Mouse (Mus musculus) stomach, embryonic 14.5 days (tissue): Measurements from ENCODE around the gene Nup93. TPM values are rescaled to one million over a fixed set of nuclear protein-coding genes. Genes with fewer than 3 reads are reported as not detected.

Experiments
- ATAC-seq: fragments of 200-750 bp; cut with Nextera tagmentation; 2 replicates; pipeline ENCODE4 v1.8.0; 2017; ENCODE audit warnings: low read depth, moderate TSS enrichment; ENCODE audit not compliant: insufficient number of reproducible peaks, insufficient read depth, low FRiP score
- H3K27ac ChIP-seq: fragments of 300-500 bp; sonication (generic); 2 replicates; pipeline ENCODE4 v1.5.1; 2014; ENCODE audit warnings: mild to moderate bottlenecking, low read length, moderate library complexity, mixed read lengths
- H3K27me3 ChIP-seq: fragments of 300-500 bp; sonication (generic); 2 replicates; pipeline ENCODE4 v1.6.1; 2014; ENCODE audit warnings: low read length, control low read depth, mixed read lengths; ENCODE audit not compliant: control insufficient read depth, insufficient read depth
- H3K36me3 ChIP-seq: fragments of 300-500 bp; sonication (generic); 2 replicates; pipeline ENCODE4 v1.6.1; 2014; ENCODE audit warnings: mild to moderate bottlenecking, control low read depth, low read length, moderate library complexity, mixed read lengths; ENCODE audit not compliant: control insufficient read depth, insufficient read depth
- H3K4me1 ChIP-seq: fragments of 300-500 bp; sonication (generic); 2 replicates; pipeline ENCODE4 v1.6.1; 2014; ENCODE audit warnings: low read length, control low read depth, mixed read lengths; ENCODE audit not compliant: control insufficient read depth, insufficient read depth
- H3K4me2 ChIP-seq: fragments of 300-500 bp; sonication (generic); replicated peaks from 2 replicates; pipeline ENCODE4 v1.6.1; 2014; ENCODE audit warnings: low read depth, low read length, control low read depth
- H3K4me3 ChIP-seq: fragments of 300-500 bp; sonication (generic); 2 replicates; pipeline ENCODE4 v1.5.1; 2014; ENCODE audit warnings: low read depth, low read length, control low read depth
- H3K9ac ChIP-seq: fragments of 300-500 bp; sonication (generic); replicated peaks from 2 replicates; pipeline ENCODE4 v1.6.1; 2014; ENCODE audit warnings: low read depth, mild to moderate bottlenecking, control low read depth, low read length, moderate library complexity, mixed read lengths
- H3K9me3 ChIP-seq: fragments of 300-500 bp; sonication (generic); 2 replicates; pipeline ENCODE4 v1.6.1; 2016; ENCODE audit warnings: low read depth, low read length, control low read depth; ENCODE audit not compliant: control insufficient read depth
- WGBS: fragments of 180-500 bp; shearing (Covaris S2); extraction: QIAGEN DNeasy Blood & Tissue Kit; methylation state at CpG from one replicate; pipeline ENCODE4 v1.1.7; 2014; 5-methylcytosine and 5-hydroxymethylcytosine counted together
- polyA plus RNA-seq: library from polyadenylated mRNA; unstranded; fragments of >200 nt; fragmentation: Nextera tagmentation; extraction: Ambion mirVana; gene quantifications from 2 replicates; pipeline ENCODE4 v1.2.1, GENCODE M21; 2014

The Nup93 gene
- polyA plus RNA-seq, 1 experiment from 2014 or later = 74.6 TPM

- H3K27ac ChIP-seq = no peak overlapping the region
- H3K4me1 ChIP-seq = peaks cover 7% of the 10 kb centered on the region; the same call in 1 of the 2 replicates
- no peak overlapping the region for H3K9ac ChIP-seq
- 0 out of 2 replicates have a peak overlapping the region, but pooled peaks have one; percentile 78 for H3K4me2 ChIP-seq
- H3K9me3 ChIP-seq = no peaks in the 10 kb centered on the region
- H3K27me3 ChIP-seq = peaks cover 34% of the 10 kb centered on the region
- H3K36me3 ChIP-seq = no peaks in the 10 kb centered on the region
- H3K4me3 ChIP-seq = peak overlapping the region; percentile 35; the same call in 1 of the 2 replicates
- WGBS = 47% methylated on average over 11 of the region's 11 CpGs
- ATAC-seq = no peak
These were observed 40.4 kb upstream of the Nup93 start for GRCm38 (mm10) chr8:94173848-94174403.

DNA sequence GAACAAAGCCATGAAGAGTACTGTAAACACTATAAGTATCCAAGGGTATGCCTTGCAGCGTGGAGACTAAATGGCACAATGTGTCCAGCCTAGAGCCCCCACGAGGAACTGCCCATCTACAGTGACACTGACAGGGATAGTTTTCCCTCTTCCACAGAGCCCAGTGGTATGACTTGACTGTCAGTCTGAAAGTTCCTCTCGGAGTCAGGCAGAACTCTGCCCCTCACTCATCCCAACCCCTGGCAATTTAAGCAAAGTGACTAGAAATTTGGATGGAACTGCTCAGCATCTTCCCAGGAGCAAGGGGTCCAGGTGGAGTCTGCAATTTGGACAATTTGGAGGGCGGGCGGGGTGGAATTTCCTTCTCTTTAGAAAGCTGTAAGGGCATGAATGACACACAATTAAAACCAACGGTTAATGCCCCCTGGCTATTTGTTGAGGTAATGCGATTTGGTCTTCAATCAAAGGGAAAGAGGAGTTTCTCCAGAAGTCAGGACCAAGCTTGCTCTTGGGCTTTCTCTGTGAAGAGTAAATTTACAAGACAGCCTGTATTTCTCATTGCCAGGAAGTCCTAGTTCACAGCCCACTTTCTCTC lies 39.6 kb upstream of the Nup93 start:
- Histone ChIP-seq H3K9ac (no peak overlapping the region), H3K4me1 (peaks cover 14% of the 10 kb centered on the region; the same call in 1 of the 2 replicates), H3K36me3 (no peaks in the 10 kb centered on the region), H3K27me3 (peaks cover 37% of the 10 kb centered on the region), H3K4me3 (no peak overlapping the region), H3K9me3 (no peaks in the 10 kb centered on the region), H3K4me2 (no peak overlapping the region), H3K27ac (no peak overlapping the region)
- ATAC-seq = no peak
- WGBS = 37% methylated on average over 7 of the region's 7 CpGs

GRCm38 (mm10) chr8:94177716-94178390 lies 36.5 kb upstream of the Nup93 start:
- ATAC-seq = no peak
- 68% methylated on average over 7 of the region's 7 CpGs for WGBS
- H3K4me1 ChIP-seq = peaks cover 15% of the 10 kb centered on the region; the same call in 1 of the 2 replicates
- no peaks in the 10 kb centered on the region for H3K36me3 ChIP-seq
- no peak overlapping the region for H3K9ac ChIP-seq
- peaks cover 26% of the 10 kb centered on the region; the same call in 1 of the 2 replicates for H3K27me3 ChIP-seq
- no peak overlapping the region for H3K4me3 ChIP-seq
- no peak overlapping the region for H3K4me2 ChIP-seq
- H3K27ac ChIP-seq = no peak overlapping the region
- no peaks in the 10 kb centered on the region for H3K9me3 ChIP-seq

DNA sequence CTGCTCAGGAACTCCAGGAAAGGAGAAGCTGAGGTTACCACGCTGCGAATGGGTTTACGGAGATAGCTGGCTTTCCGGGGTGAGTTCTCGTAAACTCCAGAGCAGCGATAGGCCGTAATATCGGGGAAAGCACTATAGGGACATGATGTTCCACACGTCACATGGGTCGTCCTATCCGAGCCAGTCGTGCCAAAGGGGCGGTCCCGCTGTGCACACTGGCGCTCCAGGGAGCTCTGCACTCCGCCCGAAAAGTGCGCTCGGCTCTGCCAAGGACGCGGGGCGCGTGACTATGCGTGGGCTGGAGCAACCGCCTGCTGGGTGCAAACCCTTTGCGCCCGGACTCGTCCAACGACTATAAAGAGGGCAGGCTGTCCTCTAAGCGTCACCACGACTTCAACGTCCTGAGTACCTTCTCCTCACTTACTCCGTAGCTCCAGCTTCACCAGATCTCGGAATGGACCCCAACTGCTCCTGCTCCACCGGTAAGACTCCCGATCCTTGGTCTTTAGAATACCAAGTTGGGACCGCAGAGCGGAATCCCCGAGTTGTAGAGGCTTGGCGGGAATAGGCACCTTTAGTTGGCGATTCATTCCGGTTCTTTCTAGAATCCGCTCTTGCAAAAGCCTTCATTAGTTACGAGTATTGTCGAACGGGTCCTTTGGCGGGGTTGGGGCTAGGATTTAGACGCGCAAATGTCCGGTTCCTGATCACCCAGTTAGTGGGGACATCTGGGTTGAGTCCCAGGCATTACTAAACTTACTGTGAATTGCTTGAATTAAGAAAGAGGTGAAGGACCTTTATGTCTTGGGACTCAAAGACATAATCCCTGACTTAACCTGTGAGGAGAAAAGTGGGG lies 35.3 kb upstream of the Nup93 start, which contains the start of gene Mt1:
Gene Mt1, plus strand, starts transcription at position 226 of the 856 bp plus-strand sequence.
- H3K36me3 ChIP-seq = no peaks in the 10 kb centered on the region
- peak within 1 kb of the TSS; percentile 78 for H3K27ac ChIP-seq
- peak within 1 kb of the TSS; percentile 44 for H3K4me3 ChIP-seq
- peak within 1 kb of the TSS; percentile 80 for H3K4me2 ChIP-seq
- H3K27me3 ChIP-seq = peaks cover 27% of the 10 kb centered on the region
- peak within 1 kb of the TSS; percentile 47 for H3K9ac ChIP-seq
- H3K4me1 ChIP-seq = peaks cover 15% of the 10 kb centered on the region; the same call in 1 of the 2 replicates
- ATAC-seq = peak; percentile 92
- H3K9me3 ChIP-seq = no peaks in the 10 kb centered on the region
- WGBS = under 1% methylated on average over 50 of the region's 50 CpGs

GRCm38 (mm10) chr8:94179713-94180560 lies 34.4 kb upstream of the Nup93 start:
- Histone ChIP-seq H3K4me1 (peaks cover 15% of the 10 kb centered on the region; the same call in 1 of the 2 replicates), H3K27ac (peak overlapping the region; percentile 78)

DNA sequence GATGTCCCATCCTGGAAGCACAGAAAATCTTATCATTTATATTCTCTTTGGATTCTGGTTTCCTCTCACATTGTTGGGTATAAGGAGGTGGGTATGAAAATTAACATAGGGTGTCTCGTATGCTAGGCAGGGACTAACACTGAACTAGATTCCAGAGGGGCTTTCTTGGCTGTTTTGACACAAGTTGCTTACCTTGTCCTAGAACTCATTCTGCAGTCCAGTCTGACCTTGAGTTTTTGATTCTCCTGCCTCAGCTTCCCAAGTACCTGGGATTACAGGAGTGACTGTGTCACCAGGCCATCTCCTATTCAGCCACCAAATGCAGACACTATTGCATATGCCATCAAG lies 33.8 kb upstream of the Nup93 start:
- Histone ChIP-seq H3K36me3 (no peaks in the 10 kb centered on the region), H3K4me1 (peaks cover 15% of the 10 kb centered on the region; the same call in 1 of the 2 replicates), H3K27me3 (peaks cover 27% of the 10 kb centered on the region), H3K9me3 (no peaks in the 10 kb centered on the region), H3K9ac (no peak overlapping the region), H3K27ac (no peak overlapping the region), H3K4me2 (peak overlapping the region; percentile 80), H3K4me3 (peak overlapping the region; percentile 44; the same call in 1 of the 2 replicates)
- WGBS = 79% methylated on average over 1 of the region's 1 CpGs
- no peak for ATAC-seq

More at GRCm38 (mm10) chr8:94179713-94180560, 34.4 kb upstream of the Nup93 start:
- Histone ChIP-seq H3K4me3 (peak overlapping the region; percentile 44), H3K36me3 (no peaks in the 10 kb centered on the region), H3K9ac (peak overlapping the region; percentile 47), H3K9me3 (no peaks in the 10 kb centered on the region), H3K4me2 (peak overlapping the region; percentile 80), H3K27me3 (peaks cover 27% of the 10 kb centered on the region)
- WGBS = 7% methylated on average over 25 of the region's 25 CpGs
- no peak for ATAC-seq

GRCm38 (mm10) chr8:94182055-94182929 lies 32.1 kb upstream of the Nup93 start:
- Histone ChIP-seq H3K4me3 (peak overlapping the region; percentile 20; the same call in 1 of the 2 replicates), H3K9me3 (no peaks in the 10 kb centered on the region), H3K36me3 (no peaks in the 10 kb centered on the region), H3K27ac (peak overlapping the region; percentile 68), H3K4me2 (peak overlapping the region; percentile 44), H3K9ac (no peak overlapping the region), H3K4me1 (peaks cover 22% of the 10 kb centered on the region; the same call in 1 of the 2 replicates), H3K27me3 (peaks cover 29% of the 10 kb centered on the region)
- ATAC-seq = no peak
- WGBS = 55% methylated on average over 13 of the region's 13 CpGs
